Mouse (Mus musculus) frontal cortex, postnatal 10 days (tissue): ENCODE results near the gene Serf2.
A peak's percentile ranks its signal among the peaks of the same experiment; 100 is the strongest.

Experiments used
- DNase-seq, 2 experiments: peaks; one replicate each; pipeline ENCODE4 v3.0.0; 2022; ENCODE audit warnings: low spot score in 2 of 2, mixed read lengths in 1 of 2

The Serf2 gene

DNA sequence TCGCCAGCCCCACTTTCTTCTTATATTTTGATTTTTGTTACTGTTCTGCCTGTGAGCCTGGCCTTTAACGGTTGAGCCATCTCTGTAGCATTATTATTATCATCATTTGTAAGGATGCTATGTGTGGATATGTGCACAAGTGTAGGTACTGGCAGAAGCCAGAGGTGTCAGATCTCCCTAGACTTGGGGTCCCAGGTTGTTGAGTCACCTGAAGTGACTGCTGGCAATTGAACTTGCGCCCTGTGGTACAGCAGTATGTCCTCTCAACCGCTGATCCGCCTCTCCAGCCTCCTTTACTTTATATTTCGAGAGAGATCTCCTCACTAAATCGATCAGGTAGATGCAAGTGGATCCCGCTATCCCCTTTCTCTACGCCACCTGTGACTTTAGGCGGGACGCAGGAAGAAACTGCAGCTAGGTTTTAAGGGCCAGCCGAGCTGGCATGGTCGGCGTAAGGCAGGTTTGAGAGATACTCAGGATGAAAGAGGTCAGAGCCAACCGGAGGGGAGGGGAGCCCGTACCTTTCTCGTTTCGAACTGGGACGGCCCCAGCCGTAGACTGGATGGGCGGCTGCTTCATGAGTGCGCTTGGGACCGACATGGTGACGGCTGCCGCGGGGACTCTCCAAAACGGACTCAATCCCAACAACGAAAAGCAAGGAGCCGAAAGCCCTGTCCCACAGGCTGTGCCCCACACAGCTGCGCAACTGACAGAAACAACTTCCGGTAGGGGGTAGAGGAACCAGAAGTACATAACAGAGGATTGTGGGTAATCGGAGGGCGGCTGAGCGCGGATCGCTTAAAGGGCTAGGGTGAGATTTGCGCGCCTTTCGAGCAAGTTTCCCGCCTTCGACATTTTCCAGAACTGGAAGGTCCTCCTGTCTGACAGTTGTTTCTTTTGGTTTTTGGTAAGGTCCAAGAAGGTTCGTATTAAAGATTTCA, 57.2 kb downstream of the Serf2 start, which contains the start of the genes Mfap1a and Wdr76:
TSS of gene Mfap1a (minus strand) at position 724 of the 941 bp plus-strand sequence.
TSS of gene Wdr76 (plus strand) at position 782 of the 941 bp plus-strand sequence.
- DNase-seq: peak; percentile 62 to 75

DNA sequence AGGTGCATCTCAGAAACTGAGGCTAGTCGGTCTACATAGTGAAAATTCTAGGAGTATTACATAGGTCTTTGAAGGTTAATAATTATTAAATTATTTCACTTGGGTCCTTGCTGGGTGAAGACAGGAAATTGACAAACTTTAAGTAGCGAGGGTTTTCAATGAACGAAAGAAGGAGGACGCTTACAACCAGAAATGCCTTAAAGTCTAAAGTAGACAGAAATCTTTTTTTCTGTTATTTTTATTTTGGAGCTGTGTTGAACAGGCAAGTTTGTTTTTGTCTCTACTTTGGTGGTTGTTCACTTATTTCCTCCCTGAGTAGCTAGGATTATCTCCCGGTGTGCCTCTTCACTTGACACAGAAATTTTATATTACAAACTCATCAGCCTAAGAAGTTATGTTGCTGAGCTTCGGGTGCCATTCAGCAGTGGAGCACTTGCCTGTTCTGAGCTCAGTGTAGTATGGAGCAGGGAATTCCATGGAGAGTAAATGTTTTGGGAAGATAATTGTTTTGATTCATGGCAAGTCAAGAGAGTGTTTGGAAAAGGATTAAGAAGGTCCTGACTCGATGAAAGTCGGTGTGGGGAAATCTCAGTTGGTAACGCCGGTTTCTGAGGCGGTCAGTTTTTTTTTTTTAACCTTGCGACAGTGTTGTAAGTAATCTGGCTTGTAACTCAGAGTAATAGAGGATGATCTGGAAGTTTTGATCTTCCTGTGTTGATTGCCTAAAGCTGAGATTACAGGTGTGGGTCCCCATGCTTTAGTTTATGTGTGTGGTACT, 58.4 kb downstream of the Serf2 start:
- no peak for DNase-seq
